Mouse (Mus musculus): Measurements from ENCODE around the gene Orm1.
"Not testable (repeated sequence)": the region's sequence is repeated elsewhere in the genome, so short reads cannot be mapped to it uniquely, and the experiment has no call there.

The Orm1 gene

GRCm38 (mm10) chr4:63344295-63344694 is at the start of gene Orm1:
Gene Orm1 (plus strand): TSS chr4:63344560.
- in situ Hi-C loops (cut with MboI, MseI), result no loop called here

DNA sequence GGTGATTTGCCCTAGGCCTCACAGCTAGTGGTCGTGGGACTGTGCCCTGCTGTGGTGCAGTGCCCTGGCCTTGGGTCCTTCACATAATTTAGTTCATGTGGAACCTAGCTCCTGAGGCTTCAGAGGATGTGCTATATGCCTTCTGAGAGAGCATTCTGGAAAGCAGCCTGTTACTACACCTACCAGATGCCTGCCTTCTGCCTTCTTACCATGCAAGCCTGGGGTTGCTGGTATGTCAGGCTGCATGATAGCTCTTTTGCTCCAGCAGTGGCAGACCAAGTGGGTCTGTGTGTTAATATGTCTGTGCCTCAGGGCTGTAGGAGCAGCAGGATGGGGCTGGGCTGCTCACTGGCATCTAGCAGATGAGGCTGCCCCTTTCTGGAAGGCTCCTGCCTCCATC is 48.7 kb upstream of the Orm1 start:
- in situ Hi-C loops (cut with MboI, MseI), result no loop called here

DNA sequence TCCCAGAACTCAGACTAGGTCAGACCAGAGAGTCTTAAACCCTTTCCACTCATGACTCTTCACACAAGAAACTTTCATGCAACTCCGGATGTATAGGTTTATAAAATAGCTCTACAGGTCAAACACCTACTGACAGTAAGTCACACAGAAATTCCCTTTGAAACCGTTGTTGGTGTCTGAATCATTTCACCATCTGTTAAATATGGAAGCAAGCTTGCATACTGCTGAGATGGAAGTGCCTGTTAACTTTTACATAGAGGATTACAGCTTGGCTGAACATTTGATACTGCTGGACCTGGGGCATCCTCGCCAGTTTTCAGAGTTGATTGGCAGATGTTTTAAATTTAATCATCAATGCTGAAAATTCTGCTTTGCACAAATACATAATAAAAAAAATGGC is 48.1 kb upstream of the Orm1 start:
- in situ Hi-C loops (cut with MboI, MseI), result no loop called here

GRCm38 (mm10) chr4:63296876-63297275 is 47.5 kb upstream of the Orm1 start:
- in situ Hi-C loops (cut with MboI, MseI), result no loop called here

GRCm38 (mm10) chr4:63298191-63298590 is 46.2 kb upstream of the Orm1 start:
- in situ Hi-C loops (cut with MboI, MseI), result no loop called here

DNA sequence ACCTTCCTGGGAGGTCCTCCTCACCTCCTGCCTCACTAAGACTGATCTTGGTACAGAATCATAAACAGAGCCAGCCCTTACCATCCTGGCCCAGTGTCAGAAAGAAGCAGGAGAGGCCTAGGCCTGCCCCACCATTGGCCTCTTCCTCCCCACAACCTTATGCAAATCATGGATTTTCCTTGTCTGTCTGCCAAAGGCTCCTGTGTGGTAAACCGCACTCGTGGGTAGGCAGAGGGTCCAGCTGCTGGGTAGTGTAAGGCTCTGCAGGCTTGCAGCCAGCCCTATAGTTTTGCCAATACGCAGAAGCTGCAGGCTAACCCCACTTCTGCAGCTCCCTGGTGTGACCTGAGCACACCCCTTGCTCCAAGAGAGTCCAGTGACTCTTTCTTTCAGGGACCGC is 41.7 kb upstream of the Orm1 start:
- in situ Hi-C loops (cut with MboI, MseI), result no loop called here

- in situ Hi-C loops (cut with MboI, MseI), result loop anchor here (5.0 kb wide), 1 partner anchor 90 kb away; no protein-coding TSS in a partner anchor
Observed at GRCm38 (mm10) chr4:63307175-63308062, 36.9 kb upstream of the Orm1 start.

DNA sequence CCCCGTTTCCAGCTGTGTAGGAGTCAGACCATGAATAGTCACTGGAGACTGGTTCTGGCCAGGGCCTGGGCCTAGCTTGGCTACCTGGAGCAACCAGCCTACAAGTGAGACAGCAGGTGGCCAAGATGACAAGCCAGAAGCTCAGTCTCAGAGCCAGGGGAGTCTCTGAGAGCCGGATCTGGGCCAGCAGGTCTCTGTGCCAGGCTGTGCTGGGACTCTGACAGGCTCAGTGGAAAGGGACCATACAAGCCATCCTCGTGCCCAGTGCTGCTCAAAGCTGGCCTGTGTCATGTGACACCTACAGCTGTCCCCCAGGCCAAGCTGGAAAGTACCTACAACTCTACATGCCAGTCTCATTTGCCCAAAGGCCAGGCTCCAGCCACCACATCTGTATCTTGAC is 36.0 kb upstream of the Orm1 start:
- in situ Hi-C loops (cut with MboI, MseI), result loop anchor here (5.0 kb wide), 1 partner anchor 91 kb away; no protein-coding TSS in a partner anchor

- in situ Hi-C loops (cut with MboI, MseI), result no loop called here
Observed at GRCm38 (mm10) chr4:63310247-63310855, 34.0 kb upstream of the Orm1 start.

DNA sequence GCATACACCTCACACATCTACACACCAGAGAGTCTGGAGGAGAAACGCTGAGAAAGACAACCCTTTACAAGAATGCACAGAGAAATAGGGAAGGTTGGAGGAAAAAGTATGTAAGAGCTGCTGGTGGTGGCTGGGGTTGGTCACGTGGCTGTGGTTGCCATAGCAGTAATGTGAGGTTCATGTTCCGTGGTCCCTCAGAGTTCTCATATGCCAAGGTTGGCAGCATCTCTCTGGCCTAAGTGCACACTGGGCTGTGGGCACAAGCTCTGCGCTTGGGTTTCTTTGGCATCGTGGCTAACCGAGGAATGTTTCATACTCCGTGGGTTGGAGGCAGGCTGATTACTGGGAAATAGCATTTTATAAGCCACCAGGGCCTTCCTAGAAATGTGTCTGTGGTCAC is 32.9 kb upstream of the Orm1 start:
- in situ Hi-C loops (cut with MboI, MseI), result no loop called here

GRCm38 (mm10) chr4:63314063-63314462 is 30.3 kb upstream of the Orm1 start:
- in situ Hi-C loops (cut with MboI, MseI), result no loop called here

- in situ Hi-C loops (cut with MboI, MseI), result no loop called here
Observed at GRCm38 (mm10) chr4:63316076-63316746, 28.1 kb upstream of the Orm1 start.

- in situ Hi-C loops (cut with MboI, MseI), result not testable (repeated sequence)
Observed at GRCm38 (mm10) chr4:63319566-63319965, 24.8 kb upstream of the Orm1 start.

- in situ Hi-C loops (cut with MboI, MseI), result no loop called here
Observed at GRCm38 (mm10) chr4:63323275-63323815, 21.0 kb upstream of the Orm1 start.

- in situ Hi-C loops (cut with MboI, MseI), result no loop called here
Observed at GRCm38 (mm10) chr4:63333403-63333802, 11.0 kb upstream of the Orm1 start.

GRCm38 (mm10) chr4:63338414-63339076 is 5.8 kb upstream of the Orm1 start:
- in situ Hi-C loops (cut with MboI, MseI), result no loop called here

DNA sequence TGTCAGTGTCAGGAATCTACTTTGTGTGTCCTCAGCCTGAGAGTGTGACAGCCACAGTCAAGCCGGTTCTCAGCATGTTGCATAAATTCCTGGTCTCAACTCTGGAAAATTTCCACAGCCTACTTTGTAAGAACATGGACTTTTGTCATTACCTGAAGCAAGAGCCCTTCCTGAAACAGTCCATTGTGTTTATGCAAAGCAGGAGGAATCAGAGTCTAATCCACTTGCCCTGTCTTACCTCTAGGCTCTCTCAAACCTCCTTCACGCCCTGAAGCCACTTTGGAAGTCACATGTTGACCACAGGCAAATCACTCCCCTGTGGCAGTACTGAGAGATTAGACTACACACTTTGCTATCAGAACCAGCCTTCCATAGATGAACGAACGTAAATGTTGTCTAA is 1.9 kb upstream of the Orm1 start:
- in situ Hi-C loops (cut with MboI, MseI), result no loop called here

- in situ Hi-C loops (cut with MboI, MseI), result no loop called here
Observed at GRCm38 (mm10) chr4:63343608-63344007, 752 bp upstream of the Orm1 start.

- in situ Hi-C loops (cut with MboI, MseI), result no loop called here
Observed at GRCm38 (mm10) chr4:63345261-63345660, 901 bp downstream of the Orm1 start.

- in situ Hi-C loops (cut with MboI, MseI), result no loop called here
Observed at GRCm38 (mm10) chr4:63346659-63347058, 2.3 kb downstream of the Orm1 start.

DNA sequence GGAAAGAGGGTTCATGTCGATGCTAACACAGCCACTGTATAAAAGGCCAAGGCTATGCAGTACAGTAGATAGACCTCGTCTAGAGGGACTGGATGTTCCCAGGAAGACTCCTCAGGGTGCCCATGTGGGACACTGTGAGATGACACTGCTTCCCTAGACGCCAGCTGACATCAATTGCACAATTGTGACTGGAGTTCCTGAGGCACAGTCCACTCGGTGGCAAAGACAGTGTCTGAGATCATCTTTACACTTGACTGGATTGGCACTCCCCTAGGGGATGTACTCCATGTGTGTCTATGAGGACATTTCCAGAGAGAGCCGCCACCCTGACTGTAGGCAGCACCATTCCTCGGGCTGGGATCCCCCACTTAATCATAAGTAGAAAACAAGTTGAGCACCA is 4.2 kb downstream of the Orm1 start:
- in situ Hi-C loops (cut with MboI, MseI), result no loop called here
